Mouse (Mus musculus): ENCODE data around the gene Zfp69.

DNA sequence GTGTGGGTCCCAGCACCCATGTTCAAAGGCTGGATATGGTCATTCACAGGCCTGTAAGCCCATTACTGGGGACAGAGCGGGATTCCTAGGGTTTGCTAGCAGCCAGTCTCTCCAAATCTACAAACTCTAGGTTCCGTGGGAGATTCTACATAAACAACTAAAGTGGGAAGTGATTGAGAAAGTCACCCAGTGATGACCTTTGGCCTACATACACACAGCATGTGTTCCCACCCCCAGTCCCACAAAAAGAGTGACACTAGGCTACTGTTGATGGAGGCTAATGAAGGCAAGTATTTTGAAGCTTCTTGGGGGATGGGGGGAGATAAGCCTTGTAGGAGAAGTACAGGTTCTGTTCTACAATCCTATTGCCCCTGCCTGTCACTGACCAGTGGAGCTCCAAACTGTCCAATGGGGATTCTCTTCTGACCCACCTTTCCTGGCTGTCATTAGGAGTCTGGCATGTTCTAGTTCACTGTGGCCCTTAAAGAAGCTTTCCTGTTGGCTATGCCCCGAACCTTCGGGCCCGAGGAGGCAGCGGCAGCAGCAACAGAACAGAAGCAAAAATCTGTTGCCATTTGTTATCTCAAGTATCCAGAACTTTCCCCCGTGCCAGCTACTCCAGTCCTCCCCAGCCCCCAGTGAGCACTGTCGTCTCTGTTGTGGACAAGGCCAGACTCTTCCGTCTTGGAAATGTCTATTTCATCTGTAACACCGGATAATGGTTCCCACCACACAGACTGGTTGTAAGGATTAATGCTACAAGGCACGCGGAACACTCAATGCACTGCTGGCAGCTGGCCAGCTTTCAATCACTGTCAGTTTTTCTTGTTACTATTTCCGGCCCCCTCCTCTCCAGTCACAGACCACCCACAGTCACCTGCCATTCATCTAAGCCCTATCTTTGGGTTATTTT is 66.0 kb downstream of the Zfp69 start:
- TF ChIP-seq GATA1 (IDR thresholded peaks at IDR 0.05; ENCODE audit: borderline replicate concordance, low read length) (no peak), CTCF (IDR thresholded peaks at IDR 0.05; ENCODE audit: low read depth, low read length) (no peak), TAL1 (conservative IDR thresholded peaks at IDR 0.05; ENCODE audit: low read depth, low read length) (no peak), GATA2 (IDR thresholded peaks at IDR 0.05; ENCODE audit: borderline replicate concordance, low read depth, low read length) (no peak)
